ENCODE assay signal across 7 mouse cellular contexts in the genomic region with DNA sequence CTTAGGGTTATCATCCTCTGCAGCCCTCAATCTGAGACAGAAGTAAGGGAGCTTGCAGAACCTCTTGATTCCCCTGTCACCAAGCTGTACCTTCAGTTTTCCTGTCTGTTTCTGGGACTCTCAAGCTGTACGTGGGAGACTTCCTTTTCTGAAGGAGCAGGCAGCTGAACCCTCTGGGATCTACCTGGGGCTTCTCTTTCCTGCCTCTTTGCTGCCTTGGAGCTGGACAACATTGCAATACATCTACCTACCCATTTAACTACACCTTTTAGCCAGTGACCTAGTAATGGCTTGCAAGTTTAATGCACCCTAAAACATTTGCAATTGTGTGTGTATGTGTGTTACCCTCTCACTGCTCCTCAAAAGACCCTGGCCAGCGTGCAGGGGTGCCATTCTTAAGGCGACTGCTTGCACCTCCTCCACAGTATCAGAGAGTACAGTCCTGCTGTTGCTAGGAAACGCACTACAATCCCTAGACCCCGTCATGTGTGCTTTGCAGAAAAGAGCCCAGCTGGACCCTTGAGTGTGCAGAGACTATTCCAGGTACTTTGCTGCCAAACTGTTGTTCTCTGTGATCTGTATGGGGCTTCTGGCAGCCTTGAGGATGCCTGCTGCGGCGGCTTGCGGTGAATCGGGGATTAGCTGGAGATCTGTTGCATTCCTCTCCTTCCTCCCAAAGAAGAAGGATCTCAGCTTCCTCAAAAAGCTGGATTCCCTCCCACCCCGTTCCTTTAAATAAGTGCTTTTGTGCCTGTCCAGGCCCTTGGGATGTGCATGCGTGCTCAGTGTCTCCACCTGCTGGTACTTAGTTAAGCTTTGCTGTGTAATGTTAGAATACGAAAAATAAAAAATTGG. TPM values are rescaled to one million over a fixed set of nuclear protein-coding genes. Genes with fewer than 3 reads are reported as not detected.
A peak's percentile ranks its signal among the peaks of the same experiment; 100 is the strongest.
DNase-seq lines count a peak whose midpoint lies in the region; ATAC-seq lines count a peak whose summit lies in the region.

No protein-coding gene starts in this region.

- H3K4me1 ChIP-seq in hindbrain, embryonic 15.5 days (replicated peaks) = peaks cover 8% of the 10 kb centered on the region

- DNase-seq in adipocyte (ENCODE audit: low spot score) = peak; percentile 73
- peak; percentile 71 for DNase-seq in cerebellum, adult 9-11 months
- DNase-seq in frontal cortex, postnatal 10 days (ENCODE audit: low spot score in 2 of 2) = peak; percentile 34 to 46
- peak; percentile 52 to 75 for DNase-seq in layer of hippocampus, postnatal 14 days (ENCODE audit: low spot score in 2 of 2)
- DNase-seq in lung, postnatal 25 days (ENCODE audit: low spot score) = peak; percentile 30
- peak; percentile 58 for DNase-seq in right cerebral cortex, postnatal 14 days

- peak overlapping the region; percentile 56 for H3K4me2 ChIP-seq in hindbrain, embryonic 15.5 days

- peak overlapping the region; percentile 27 for H3K4me3 ChIP-seq in hindbrain, embryonic 15.5 days

- ATAC-seq in hindbrain, embryonic 15.5 days (ENCODE audit: low FRiP score, low read depth) = peak; percentile 95

- WGBS in hindbrain, embryonic 15.5 days = 10% methylated on average over 12 of the region's 12 CpGs

- H3K27me3 ChIP-seq in hindbrain, embryonic 15.5 days = no peaks in the 10 kb centered on the region

- no peaks in the 10 kb centered on the region for H3K9me3 ChIP-seq in hindbrain, embryonic 15.5 days

- peak overlapping the region; percentile 46 for H3K27ac ChIP-seq in hindbrain, embryonic 15.5 days (replicated peaks)

- H3K36me3 ChIP-seq in hindbrain, embryonic 15.5 days = no peaks in the 10 kb centered on the region

- 0 out of 2 replicates have a peak overlapping the region, but pooled peaks have one; percentile 1 for H3K9ac ChIP-seq in hindbrain, embryonic 15.5 days

RNA-seq across cellular contexts. Expression of gene Slc25a26, which starts 35.9 kb away (rescaled TPM):
- 9.8 and 10.1 TPM in 2 replicates for polyA plus RNA-seq in hindbrain, embryonic 15.5 days (2015; fragmentation: Nextera tagmentation; extraction: Ambion mirVana)
- total RNA-seq in layer of hippocampus, postnatal 14 days (2021) = 10 to 100 TPM; 14.0 to 16.1 TPM

Comparison
In these comparisons a context has a peak if more than half of its experiments do, and no peak if none do; other contexts are left out.
1. Peak in every context shown above with its lines: DNase-seq, ATAC-seq, H3K4me3 ChIP-seq and H3K27ac ChIP-seq.